Mouse (Mus musculus) MEL (cell line): Measurements from ENCODE around the gene Glrp1.

Experiments used
- CTCF ChIP-seq, 3 experiments: IDR thresholded peaks in 2 of 3; conservative IDR thresholded peaks in 1 of 3; 2 replicates each; pipeline ENCODE4 v1.5.1; 2011 to 2012; ENCODE audit warnings: low read length in 3 of 3, low read depth in 2 of 3, mild to moderate bottlenecking in 2 of 3, improper control_type of control experiment in 1 of 3, inconsistent platforms in 1 of 3, mixed read lengths in 1 of 3, moderate library complexity in 1 of 3; ENCODE audit not compliant: control insufficient read depth in 1 of 3, insufficient read depth in 1 of 3, poor library complexity in 1 of 3, severe bottlenecking in 1 of 3
- EP300 ChIP-seq, 2 experiments: IDR thresholded peaks; 2 replicates each; pipeline ENCODE4 v1.6.1; 2011; ENCODE audit warnings: improper control_type of control experiment in 2 of 2, low read length in 2 of 2, low read depth in 1 of 2, mild to moderate bottlenecking in 1 of 2
- GABPA ChIP-seq: IDR thresholded peaks from 2 replicates; pipeline ENCODE4 v1.6.1; 2012; ENCODE audit warnings: low read depth, mild to moderate bottlenecking, inconsistent platforms, low read length, improper control_type of control experiment, moderate library complexity
- HCFC1 ChIP-seq: IDR thresholded peaks from 2 replicates; pipeline ENCODE4 v1.6.1; 2012; ENCODE audit warnings: low read depth, mild to moderate bottlenecking, inconsistent platforms, low read length, improper control_type of control experiment, moderate library complexity
- JUND ChIP-seq: IDR thresholded peaks from 2 replicates; pipeline ENCODE4 v1.6.1; 2011; ENCODE audit warnings: low read depth, mild to moderate bottlenecking, improper control_type of control experiment, low read length
- KAT2A ChIP-seq: conservative IDR thresholded peaks from 2 replicates; pipeline ENCODE4 v1.6.1; 2012; ENCODE audit warnings: low read depth, low read length, improper control_type of control experiment, inconsistent platforms
- MEF2A ChIP-seq: IDR thresholded peaks from 2 replicates; pipeline ENCODE4 v1.6.1; 2014; ENCODE audit warnings: low read depth, mild to moderate bottlenecking, inconsistent platforms, low read length, improper control_type of control experiment; ENCODE audit not compliant: poor library complexity, insufficient replicate concordance, severe bottlenecking; ENCODE audit errors: extremely low read depth
- POLR2A ChIP-seq, 2 experiments: IDR thresholded peaks; 2 replicates each; pipeline ENCODE4 v1.6.1; 2011 to 2012; ENCODE audit warnings: low read length in 2 of 2, mild to moderate bottlenecking in 2 of 2, control low read depth in 1 of 2, improper control_type of control experiment in 1 of 2, low read depth in 1 of 2, moderate library complexity in 1 of 2; ENCODE audit not compliant: control insufficient read depth in 1 of 2, insufficient read depth in 1 of 2, poor library complexity in 1 of 2
- POLR2AphosphoS2 ChIP-seq: IDR thresholded peaks from 2 replicates; pipeline ENCODE4 v1.6.1; 2011; ENCODE audit warnings: low read length, improper control_type of control experiment
- TCF12 ChIP-seq: IDR thresholded peaks from 2 replicates; pipeline ENCODE4 v1.6.1; 2014; ENCODE audit warnings: low read depth, mild to moderate bottlenecking, inconsistent platforms, low read length, improper control_type of control experiment, moderate library complexity
- UBTF ChIP-seq: IDR thresholded peaks from 2 replicates; pipeline ENCODE4 v1.6.1; 2012; ENCODE audit warnings: low read depth, mild to moderate bottlenecking, inconsistent platforms, low read length, improper control_type of control experiment, moderate library complexity, borderline replicate concordance; ENCODE audit not compliant: insufficient read depth
- USF2 ChIP-seq, 2 experiments: IDR thresholded peaks; 2 replicates each; pipeline ENCODE4 v1.6.1; 2011 to 2012; ENCODE audit warnings: improper control_type of control experiment in 2 of 2, low read length in 2 of 2, borderline replicate concordance in 1 of 2, inconsistent platforms in 1 of 2, low read depth in 1 of 2, mild to moderate bottlenecking in 1 of 2; ENCODE audit not compliant: insufficient read depth in 1 of 2
- ZNF384 ChIP-seq: IDR thresholded peaks from 2 replicates; pipeline ENCODE4 v1.6.1; 2012; ENCODE audit warnings: low read depth, mild to moderate bottlenecking, inconsistent platforms, low read length, improper control_type of control experiment

DNA sequence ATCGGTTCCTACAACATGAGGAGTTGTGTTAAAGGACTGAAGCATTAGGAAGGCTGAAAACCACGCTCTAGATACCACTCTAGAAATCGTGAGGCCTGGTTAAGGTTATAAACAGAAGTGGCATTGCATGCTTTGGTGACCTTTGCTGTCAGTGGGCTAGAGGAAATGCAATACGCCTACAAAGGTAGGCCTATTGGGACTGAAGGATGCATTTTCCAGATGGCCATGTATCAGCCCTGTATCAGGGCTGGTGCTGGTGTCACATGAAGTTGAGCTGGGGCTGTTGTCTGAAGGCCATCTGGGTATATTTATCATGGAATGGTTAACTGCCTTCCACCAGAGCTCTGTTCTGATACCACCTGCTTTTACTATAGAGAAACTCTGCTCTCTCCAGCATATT lies 23.5 kb downstream of the Glrp1 start:
- TF ChIP-seq POLR2AphosphoS2: no peak
- no peak for TF ChIP-seq CTCF (IDR thresholded peaks at IDR 0.05 in 2 of 3, conservative IDR thresholded peaks at IDR 0.05 in 1 of 3; ENCODE audit: control insufficient read depth in 1 of 3, insufficient read depth in 1 of 3, low read depth in 2 of 3, low read length in 3 of 3, poor library complexity in 1 of 3, severe bottlenecking in 1 of 3)
- no peak for TF ChIP-seq POLR2A (IDR thresholded peaks at IDR 0.05; ENCODE audit: control insufficient read depth in 1 of 2, insufficient read depth in 1 of 2, low read depth in 1 of 2, low read length in 2 of 2, poor library complexity in 1 of 2)
- TF ChIP-seq UBTF: no peak
- no peak for TF ChIP-seq EP300 (IDR thresholded peaks at IDR 0.05; ENCODE audit: low read depth in 1 of 2, low read length in 2 of 2)
- no peak for TF ChIP-seq HCFC1
- TF ChIP-seq USF2 (IDR thresholded peaks at IDR 0.05; ENCODE audit: borderline replicate concordance in 1 of 2, insufficient read depth in 1 of 2, low read depth in 1 of 2, low read length in 2 of 2): no peak
- no peak for TF ChIP-seq MEF2A
- TF ChIP-seq ZNF384: no peak
- TF ChIP-seq JUND: no peak
- no peak for TF ChIP-seq GABPA
- no peak for TF ChIP-seq KAT2A
- no peak for TF ChIP-seq TCF12
